Mouse (Mus musculus) forebrain, embryonic 16.5 days (tissue): Measurements from ENCODE around the gene Kcnj8. TPM values are rescaled to one million over a fixed set of nuclear protein-coding genes. Genes with fewer than 3 reads are reported as not detected.

ENCODE experiments used
- ATAC-seq: fragments of 200-750 bp; cut with Nextera tagmentation; 2 replicates; pipeline ENCODE4 v1.8.0; 2017; ENCODE audit warnings: mild to moderate bottlenecking, moderate library complexity
- H3K27ac ChIP-seq: fragments of 300-500 bp; sonication (generic); 2 replicates; pipeline ENCODE4 v1.5.1; 2014; ENCODE audit warnings: low read length, control low read depth
- H3K27me3 ChIP-seq: fragments of 300-500 bp; sonication (generic); replicated peaks from 2 replicates; pipeline ENCODE4 v1.6.1; 2014; ENCODE audit warnings: low read length; ENCODE audit not compliant: control insufficient read depth, insufficient read depth
- H3K36me3 ChIP-seq: fragments of 300-500 bp; sonication (generic); 2 replicates; pipeline ENCODE4 v1.6.1; 2014; ENCODE audit not compliant: control insufficient read depth, insufficient read depth
- H3K4me1 ChIP-seq: fragments of 300-500 bp; sonication (generic); replicated peaks from 2 replicates; pipeline ENCODE4 v1.6.1; 2014; ENCODE audit warnings: low read length; ENCODE audit not compliant: control insufficient read depth, insufficient read depth
- H3K4me2 ChIP-seq: fragments of 300-500 bp; sonication (generic); 2 replicates; pipeline ENCODE4 v1.6.1; 2014; ENCODE audit warnings: mild to moderate bottlenecking, low read length, control low read depth
- H3K4me3 ChIP-seq: fragments of 300-500 bp; sonication (generic); replicated peaks from 2 replicates; pipeline ENCODE4 v1.5.1; 2014; ENCODE audit warnings: mild to moderate bottlenecking, low read length, control low read depth
- H3K9ac ChIP-seq: fragments of 300-500 bp; sonication (generic); replicated peaks from 2 replicates; pipeline ENCODE4 v1.6.1; 2014; ENCODE audit warnings: low read depth, low read length, control low read depth
- H3K9me3 ChIP-seq: fragments of 300-500 bp; sonication (generic); 2 replicates; pipeline ENCODE4 v1.6.1; 2016; ENCODE audit warnings: low read length; ENCODE audit not compliant: control insufficient read depth
- WGBS: fragments of 180-500 bp; shearing (Covaris S2); extraction: QIAGEN DNeasy Blood & Tissue Kit; methylation state at CpG from one replicate; pipeline ENCODE4 v1.1.7; 2014; 5-methylcytosine and 5-hydroxymethylcytosine counted together
- polyA plus RNA-seq: library from polyadenylated mRNA; unstranded; fragments of >200 nt; fragmentation: Nextera tagmentation; extraction: Ambion mirVana; gene quantifications from 2 replicates; pipeline ENCODE4 v1.2.1, GENCODE M21; 2015

The Kcnj8 gene
- polyA plus RNA-seq, 1 experiment from 2014 or later = 13.0 TPM

- no peak for ATAC-seq
- 81% methylated on average over 10 of the region's 10 CpGs for WGBS
- Histone ChIP-seq H3K4me2 (no peak overlapping the region), H3K27ac (no peak overlapping the region), H3K4me3 (no peak overlapping the region), H3K9me3 (no peaks in the 10 kb centered on the region), H3K36me3 (no peaks in the 10 kb centered on the region), H3K27me3 (no peaks in the 10 kb centered on the region), H3K9ac (no peak overlapping the region), H3K4me1 (no peaks in the 10 kb centered on the region)
These were observed 13.3 kb downstream of the Kcnj8 start for GRCm38 (mm10) chr6:142558076-142558475.

- H3K27me3 ChIP-seq = no peaks in the 10 kb centered on the region
- no peak overlapping the region for H3K27ac ChIP-seq
- no peak overlapping the region for H3K9ac ChIP-seq
- H3K36me3 ChIP-seq = no peaks in the 10 kb centered on the region
- H3K4me1 ChIP-seq = no peaks in the 10 kb centered on the region
- H3K4me3 ChIP-seq = no peak overlapping the region
- ATAC-seq = no peak
- no peaks in the 10 kb centered on the region for H3K9me3 ChIP-seq
- no peak overlapping the region for H3K4me2 ChIP-seq
- WGBS = 79% methylated on average over 1 of the region's 1 CpGs
These were observed 15.4 kb downstream of the Kcnj8 start for GRCm38 (mm10) chr6:142555988-142556387.

- H3K4me2 ChIP-seq = no peak overlapping the region
- no peak overlapping the region for H3K27ac ChIP-seq
- H3K36me3 ChIP-seq = no peaks in the 10 kb centered on the region
- H3K4me1 ChIP-seq = no peaks in the 10 kb centered on the region
- no peaks in the 10 kb centered on the region for H3K27me3 ChIP-seq
- H3K4me3 ChIP-seq = no peak overlapping the region
- H3K9me3 ChIP-seq = no peaks in the 10 kb centered on the region
- H3K9ac ChIP-seq = no peak overlapping the region
- 74% methylated on average over 4 of the region's 4 CpGs for WGBS
- no peak for ATAC-seq
These were observed 19.9 kb downstream of the Kcnj8 start for GRCm38 (mm10) chr6:142551482-142551881.

- no peak overlapping the region for H3K4me3 ChIP-seq
- WGBS = 83% methylated on average over 4 of the region's 4 CpGs
- H3K9ac ChIP-seq = no peak overlapping the region
- no peak for ATAC-seq
- no peak overlapping the region for H3K27ac ChIP-seq
- H3K36me3 ChIP-seq = no peaks in the 10 kb centered on the region
- no peak overlapping the region for H3K4me2 ChIP-seq
- no peaks in the 10 kb centered on the region for H3K27me3 ChIP-seq
- H3K9me3 ChIP-seq = no peaks in the 10 kb centered on the region
- no peaks in the 10 kb centered on the region for H3K4me1 ChIP-seq
These were observed 20.5 kb downstream of the Kcnj8 start for GRCm38 (mm10) chr6:142550871-142551270.

GRCm38 (mm10) chr6:142548377-142548776, 23.0 kb downstream of the Kcnj8 start:
- ATAC-seq = no peak
- no peaks in the 10 kb centered on the region for H3K27me3 ChIP-seq
- H3K4me2 ChIP-seq = no peak overlapping the region
- H3K4me1 ChIP-seq = no peaks in the 10 kb centered on the region
- 90% methylated on average over 2 of the region's 2 CpGs for WGBS
- no peak overlapping the region for H3K27ac ChIP-seq
- no peak overlapping the region for H3K9ac ChIP-seq
- H3K9me3 ChIP-seq = no peaks in the 10 kb centered on the region
- no peak overlapping the region for H3K4me3 ChIP-seq
- H3K36me3 ChIP-seq = no peaks in the 10 kb centered on the region

- H3K4me1 ChIP-seq = no peaks in the 10 kb centered on the region
- WGBS = 44% methylated on average over 14 of the region's 14 CpGs
- no peak overlapping the region for H3K27ac ChIP-seq
- ATAC-seq = no peak
- H3K27me3 ChIP-seq = no peaks in the 10 kb centered on the region
- H3K36me3 ChIP-seq = no peaks in the 10 kb centered on the region
- no peak overlapping the region for H3K4me3 ChIP-seq
- no peaks in the 10 kb centered on the region for H3K9me3 ChIP-seq
- H3K4me2 ChIP-seq = no peak overlapping the region
- no peak overlapping the region for H3K9ac ChIP-seq
These were observed 26.3 kb downstream of the Kcnj8 start for GRCm38 (mm10) chr6:142545132-142545531.

- H3K9me3 ChIP-seq = no peaks in the 10 kb centered on the region
- no peaks in the 10 kb centered on the region for H3K36me3 ChIP-seq
- no peak overlapping the region for H3K27ac ChIP-seq
- no peak overlapping the region for H3K9ac ChIP-seq
- no peaks in the 10 kb centered on the region for H3K4me1 ChIP-seq
- H3K27me3 ChIP-seq = no peaks in the 10 kb centered on the region
- whole genome bisulfite sequencing = 85% methylated on average over 4 of the region's 4 CpGs
- H3K4me3 ChIP-seq = no peak overlapping the region
- no peak overlapping the region for H3K4me2 ChIP-seq
- no peak for ATAC-seq
These were observed 27.8 kb downstream of the Kcnj8 start for GRCm38 (mm10) chr6:142543648-142544047.

GRCm38 (mm10) chr6:142542800-142543175, 28.6 kb downstream of the Kcnj8 start:
- Histone ChIP-seq H3K9ac (no peak overlapping the region), H3K36me3 (no peaks in the 10 kb centered on the region), H3K27ac (no peak overlapping the region), H3K4me3 (no peak overlapping the region), H3K4me2 (no peak overlapping the region), H3K9me3 (no peaks in the 10 kb centered on the region), H3K27me3 (no peaks in the 10 kb centered on the region), H3K4me1 (no peaks in the 10 kb centered on the region)
- 89% methylated on average over 6 of the region's 6 CpGs for WGBS
- no peak for ATAC-seq

GRCm38 (mm10) chr6:142542082-142542799, 29.2 kb downstream of the Kcnj8 start:
- Histone ChIP-seq H3K4me1 (no peaks in the 10 kb centered on the region), H3K27me3 (no peaks in the 10 kb centered on the region), H3K9ac (no peak overlapping the region), H3K9me3 (no peaks in the 10 kb centered on the region), H3K4me3 (no peak overlapping the region), H3K36me3 (no peaks in the 10 kb centered on the region), H3K27ac (no peak overlapping the region), H3K4me2 (no peak overlapping the region)
- WGBS = 85% methylated on average over 8 of the region's 8 CpGs
- ATAC-seq = no peak
